Mouse (Mus musculus) macrophage (primary cell): Measurements from ENCODE around the gene Lin28a. TPM values are rescaled to one million over a fixed set of nuclear protein-coding genes. Genes with fewer than 3 reads are reported as not detected.
"Not testable (repeated sequence)": the region's sequence is repeated elsewhere in the genome, so short reads cannot be mapped to it uniquely, and the experiment has no call there.

Experiments
- H3K27ac ChIP-seq: fragments of 350-480 bp; formaldehyde crosslinking; 2 replicates; pipeline ENCODE4 v1.9.0; 2021
- H3K36me3 ChIP-seq: fragments of 350-480 bp; formaldehyde crosslinking; 2 replicates; pipeline ENCODE4 v1.9.0; 2021; ENCODE audit errors: inconsistent target
- H3K4me3 ChIP-seq: fragments of 350-480 bp; formaldehyde crosslinking; 2 replicates; pipeline ENCODE4 v1.9.0; 2021; ENCODE audit errors: inconsistent target
- H3K79me2 ChIP-seq: fragments of 350-480 bp; formaldehyde crosslinking; 2 replicates; pipeline ENCODE4 v1.9.0; 2021; ENCODE audit errors: inconsistent target
- WGBS: methylation state at CpG from one replicate; pipeline ENCODE4 v1.1.7; 2026; ENCODE audit warnings: inconsistent platforms; ENCODE audit not compliant: missing documents; 5-methylcytosine and 5-hydroxymethylcytosine counted together
- polyA plus RNA-seq: library from polyadenylated mRNA; stranded (reverse); fragments of 250-400 nt; gene quantifications from 3 replicates; pipeline ENCODE4 v1.2.4, GENCODE M21; 2018; ENCODE audit warnings: inconsistent platforms

Gene Lin28a
- polyA plus RNA-seq, 1 experiment from 2014 or later = not detected

GRCm38 (mm10) chr4:134009709-134010108, 8.9 kb downstream of the Lin28a start:
- no peak overlapping the region for H3K4me3 ChIP-seq
- WGBS = 81% methylated on average over 6 of the region's 6 CpGs

GRCm38 (mm10) chr4:134006845-134007244, 11.8 kb downstream of the Lin28a start:
- Histone ChIP-seq H3K36me3 (no peaks in the 10 kb centered on the region), H3K79me2 (no peaks in the 10 kb centered on the region), H3K4me3 (no peak overlapping the region), H3K27ac (no peak overlapping the region)
- 96% methylated on average over 3 of the region's 3 CpGs for WGBS

More at GRCm38 (mm10) chr4:134009709-134010108, 8.9 kb downstream of the Lin28a start:
- H3K27ac ChIP-seq = no peak overlapping the region
- no peaks in the 10 kb centered on the region for H3K79me2 ChIP-seq
- H3K36me3 ChIP-seq = no peaks in the 10 kb centered on the region

- 26% methylated on average over 12 of the region's 12 CpGs for WGBS
- no peaks in the 10 kb centered on the region for H3K36me3 ChIP-seq
- no peak overlapping the region for H3K4me3 ChIP-seq
- no peak overlapping the region for H3K27ac ChIP-seq
- no peaks in the 10 kb centered on the region for H3K79me2 ChIP-seq
Observed at GRCm38 (mm10) chr4:134005581-134006358, 12.9 kb downstream of the Lin28a start.

GRCm38 (mm10) chr4:134002903-134003302, 15.7 kb downstream of the Lin28a start:
- Histone ChIP-seq H3K36me3 (no peaks in the 10 kb centered on the region), H3K4me3 (no peak overlapping the region), H3K79me2 (peaks cover 27% of the 10 kb centered on the region), H3K27ac (no peak overlapping the region)
- WGBS = 89% methylated on average over 5 of the region's 5 CpGs

- H3K27ac ChIP-seq = no peak overlapping the region
- no peak overlapping the region for H3K4me3 ChIP-seq
- 33% methylated on average over 4 of the region's 4 CpGs for WGBS
Observed at GRCm38 (mm10) chr4:134002246-134002645, 16.4 kb downstream of the Lin28a start.

GRCm38 (mm10) chr4:134001710-134002109, 16.9 kb downstream of the Lin28a start:
- 86% methylated on average over 10 of the region's 10 CpGs for WGBS

More at GRCm38 (mm10) chr4:134002246-134002645, 16.4 kb downstream of the Lin28a start:
- peaks cover 29% of the 10 kb centered on the region for H3K79me2 ChIP-seq
- H3K36me3 ChIP-seq = no peaks in the 10 kb centered on the region

GRCm38 (mm10) chr4:134000466-134001438, 17.9 kb downstream of the Lin28a start, which contains the start of gene Dhdds:
Gene Dhdds (minus strand): TSS chr4:134000918.
- peak within 1 kb of the TSS; percentile 61 for H3K4me3 ChIP-seq
- H3K36me3 ChIP-seq = peaks cover 7% of the 10 kb centered on the region; the same call in 1 of the 2 replicates
- H3K27ac ChIP-seq = peak within 1 kb of the TSS; percentile 34
- H3K79me2 ChIP-seq = peaks cover 29% of the 10 kb centered on the region
- 2% methylated on average over 48 of the region's 49 CpGs for WGBS

More at GRCm38 (mm10) chr4:134001710-134002109, 16.9 kb downstream of the Lin28a start:
- no peak overlapping the region for H3K27ac ChIP-seq
- H3K36me3 ChIP-seq = 0 out of 2 replicates have a peak, but pooled peaks cover 3% of the 10 kb centered on the region
- no peak overlapping the region for H3K4me3 ChIP-seq
- peaks cover 29% of the 10 kb centered on the region for H3K79me2 ChIP-seq

GRCm38 (mm10) chr4:133994697-133995096, 23.9 kb downstream of the Lin28a start:
- Histone ChIP-seq H3K4me3 (no peak overlapping the region), H3K36me3 (peaks cover 58% of the 10 kb centered on the region), H3K79me2 (peaks cover 20% of the 10 kb centered on the region), H3K27ac (no peak overlapping the region)
- whole genome bisulfite sequencing = 93% methylated on average over 8 of the region's 8 CpGs

GRCm38 (mm10) chr4:133991087-133991660, 27.5 kb downstream of the Lin28a start:
- Histone ChIP-seq H3K27ac (no peak overlapping the region), H3K36me3 (peaks cover 83% of the 10 kb centered on the region), H3K4me3 (no peak overlapping the region), H3K79me2 (no peaks in the 10 kb centered on the region)
- 87% methylated on average over 13 of the region's 13 CpGs for WGBS

GRCm38 (mm10) chr4:133990035-133990434, 28.6 kb downstream of the Lin28a start:
- Histone ChIP-seq H3K36me3 (peaks cover 79% of the 10 kb centered on the region), H3K79me2 (no peaks in the 10 kb centered on the region), H3K27ac (no peak overlapping the region), H3K4me3 (no peak overlapping the region)
- 90% methylated on average over 4 of the region's 4 CpGs for WGBS

- H3K4me3 ChIP-seq, H3K79me2 ChIP-seq, H3K27ac ChIP-seq: not testable (repeated sequence)
- 98% methylated on average over 6 of the region's 8 CpGs for WGBS
- H3K36me3 ChIP-seq = peaks cover 63% of the 10 kb centered on the region
Observed at GRCm38 (mm10) chr4:133988289-133988688, 30.4 kb downstream of the Lin28a start.

- WGBS = 96% methylated on average over 13 of the region's 13 CpGs
- H3K36me3 ChIP-seq = peaks cover 64% of the 10 kb centered on the region
Observed at GRCm38 (mm10) chr4:133982936-133983335, 35.7 kb downstream of the Lin28a start.

GRCm38 (mm10) chr4:133980496-133980895, 38.1 kb downstream of the Lin28a start:
- WGBS = 99% methylated on average over 5 of the region's 5 CpGs
- H3K36me3 ChIP-seq = peaks cover 47% of the 10 kb centered on the region
- no peak overlapping the region for H3K4me3 ChIP-seq
- no peak overlapping the region for H3K27ac ChIP-seq
- H3K79me2 ChIP-seq = no peaks in the 10 kb centered on the region

More at GRCm38 (mm10) chr4:133982936-133983335, 35.7 kb downstream of the Lin28a start:
- Histone ChIP-seq H3K79me2 (no peaks in the 10 kb centered on the region), H3K4me3 (no peak overlapping the region), H3K27ac (no peak overlapping the region)

GRCm38 (mm10) chr4:133978021-133978711, 40.5 kb downstream of the Lin28a start:
- Histone ChIP-seq H3K4me3 (no peak overlapping the region), H3K27ac (no peak overlapping the region), H3K36me3 (peaks cover 44% of the 10 kb centered on the region), H3K79me2 (no peaks in the 10 kb centered on the region)
- WGBS = 75% methylated on average over 10 of the region's 10 CpGs
